Comparison of ENCODE assay signal across 7 mouse cellular contexts in genomic region chr6:128308311-128308710, GRCm38 (mm10). TPM values are rescaled to one million over a fixed set of nuclear protein-coding genes. Genes with fewer than 3 reads are reported as not detected.
A peak's percentile ranks its signal among the peaks of the same experiment; 100 is the strongest.
DNase-seq lines count a peak whose midpoint lies in the region; ATAC-seq and TF ChIP-seq lines count a peak whose summit lies in the region.

No protein-coding gene starts in this region.

- no peaks in the 10 kb centered on the region for H3K36me3 ChIP-seq in forebrain, embryonic 14.5 days (ENCODE audit: control insufficient read depth, insufficient read depth, low read length)
- no peaks in the 10 kb centered on the region for H3K36me3 ChIP-seq in liver, embryonic 11.5 days (ENCODE audit: control insufficient read depth, insufficient read depth, low read length)

- H3K4me1 ChIP-seq in forebrain, embryonic 14.5 days (ENCODE audit: control insufficient read depth, insufficient read depth, low read length) = no peaks in the 10 kb centered on the region
- no peaks in the 10 kb centered on the region for H3K4me1 ChIP-seq in liver, embryonic 11.5 days (replicated peaks; ENCODE audit: control insufficient read depth, insufficient read depth, low read length)
- H3K4me1 ChIP-seq in olfactory bulb, adult 2 months (ENCODE audit: control insufficient read depth, insufficient read depth, low read length) = no peaks in the 10 kb centered on the region

- no peak overlapping the region for H3K4me2 ChIP-seq in forebrain, embryonic 14.5 days (ENCODE audit: low read length)
- no peak overlapping the region for H3K4me2 ChIP-seq in liver, embryonic 11.5 days

- H3K27ac ChIP-seq in forebrain, embryonic 14.5 days (ENCODE audit: low read depth, low read length) = no peak overlapping the region
- H3K27ac ChIP-seq in liver, embryonic 11.5 days (ENCODE audit: low read depth, low read length) = no peak overlapping the region
- H3K27ac ChIP-seq in olfactory bulb, adult 2 months (ENCODE audit: insufficient read depth, low read depth, low read length) = no peak overlapping the region

- no peak overlapping the region for H3K4me3 ChIP-seq in forebrain, embryonic 14.5 days (ENCODE audit: low read depth, low read length)
- no peak overlapping the region for H3K4me3 ChIP-seq in liver, embryonic 11.5 days (ENCODE audit: low read depth, low read length)
- H3K4me3 ChIP-seq in olfactory bulb, adult 2 months (ENCODE audit: insufficient read depth, low read depth, low read length) = no peak overlapping the region

- peak; percentile 53; the same call in 1 of the 2 replicates for TF ChIP-seq CTCF in olfactory bulb, adult 2 months (IDR thresholded peaks at IDR 0.05; ENCODE audit: insufficient read depth, low read depth, low read length)

- TF ChIP-seq POLR2A in olfactory bulb, adult 2 months (IDR thresholded peaks at IDR 0.05; ENCODE audit: insufficient read depth, low read depth, low read length) = no peak

- H3K9ac ChIP-seq in forebrain, embryonic 14.5 days (ENCODE audit: low read length) = no peak overlapping the region
- no peak overlapping the region for H3K9ac ChIP-seq in liver, embryonic 11.5 days (ENCODE audit: low read depth, low read length)

- no peaks in the 10 kb centered on the region for H3K27me3 ChIP-seq in forebrain, embryonic 14.5 days (replicated peaks; ENCODE audit: control insufficient read depth, insufficient read depth, low read length)
- H3K27me3 ChIP-seq in liver, embryonic 11.5 days (replicated peaks; ENCODE audit: control insufficient read depth, insufficient read depth, low read length) = no peaks in the 10 kb centered on the region

- peak; percentile 37 for DNase-seq in urinary bladder, postnatal 25 days (ENCODE audit: low spot score)
- no peak for DNase-seq in urinary bladder, adult 2 months (ENCODE audit: low spot score)
- DNase-seq in c-Kit-positive CD71-negative TER-119-negative erythroid progenitor cells, embryonic 14.5 days (ENCODE audit: low read depth) = peak; percentile 43
- peak; percentile 77 for DNase-seq in forebrain, embryonic 14.5 days (ENCODE audit: low spot score)
- peak; percentile 75 for DNase-seq in liver, embryonic 11.5 days (ENCODE audit: low spot score)

- 0 out of 2 replicates have a peak, but pooled peaks have one; percentile 44 for ATAC-seq in forebrain, embryonic 14.5 days
- ATAC-seq in inflammation-experienced regulatory T-cells, adult 6 months = peak; percentile 38
- peak; percentile 69; the same call in 1 of the 2 replicates for ATAC-seq in liver, embryonic 11.5 days (replicated peaks; ENCODE audit: low FRiP score)

- WGBS in forebrain, embryonic 14.5 days = 23% methylated on average over 4 of the region's 4 CpGs
- WGBS in liver, embryonic 11.5 days = 31% methylated on average over 4 of the region's 4 CpGs
- 26% methylated on average over 4 of the region's 4 CpGs for WGBS in olfactory bulb, adult 2 months

- no peaks in the 10 kb centered on the region for H3K9me3 ChIP-seq in forebrain, embryonic 14.5 days (replicated peaks; ENCODE audit: control insufficient read depth, low read length)
- H3K9me3 ChIP-seq in liver, embryonic 11.5 days (ENCODE audit: control insufficient read depth, low read length) = no peaks in the 10 kb centered on the region

RNA-seq across cellular contexts. Expression of gene Tead4, which starts 7.7 kb away (rescaled TPM):
- polyA plus RNA-seq in urinary bladder, adult 2 months (2012; rRNA removed) = 0.50 and 0.75 TPM in 2 replicates
- 0.18 and 0.37 TPM in 2 replicates for polyA plus RNA-seq in forebrain, embryonic 14.5 days (2014; fragmentation: Nextera tagmentation; extraction: Ambion mirVana)
- not detected for polyA plus RNA-seq in inflammation-experienced regulatory T-cells, adult 6 months (2017; shearing (Covaris generic))
- polyA plus RNA-seq in liver, embryonic 11.5 days (2014; fragmentation: Nextera tagmentation; extraction: Ambion mirVana) = 0.95 and 1.9 TPM in 2 replicates
- polyA plus RNA-seq in olfactory bulb, adult 2 months (2012; ENCODE audit: insufficient read depth, insufficient read length, low replicate concordance, missing spikeins) = not detected in 2 replicates

RNA-seq across cellular contexts. Expression of gene Tulp3, which starts 47.3 kb away (rescaled TPM):
- 22.6 TPM in 2 replicates for polyA plus RNA-seq in urinary bladder, adult 2 months (2012; rRNA removed)
- 10.4 and 11.5 TPM in 2 replicates for polyA plus RNA-seq in forebrain, embryonic 14.5 days (2014; fragmentation: Nextera tagmentation; extraction: Ambion mirVana)
- 1 to 10 TPM in 1 of 3 experiments, under 1 TPM in 2; 0.92 to 1.3 (median 0.98) TPM for polyA plus RNA-seq in inflammation-experienced regulatory T-cells, adult 6 months (2017; shearing (Covaris generic))
- polyA plus RNA-seq in liver, embryonic 11.5 days (2014; fragmentation: Nextera tagmentation; extraction: Ambion mirVana) = 9.5 and 10.1 TPM in 2 replicates
- polyA plus RNA-seq in olfactory bulb, adult 2 months (2012; ENCODE audit: insufficient read depth, insufficient read length, low replicate concordance, missing spikeins) = not detected in 2 replicates

RNA-seq across cellular contexts. Expression of gene Rhno1, which starts 54.4 kb away (rescaled TPM):
- 12.9 and 18.6 TPM in 2 replicates for polyA plus RNA-seq in urinary bladder, adult 2 months (2012; rRNA removed)
- 128 and 131 TPM in 2 replicates for polyA plus RNA-seq in forebrain, embryonic 14.5 days (2014; fragmentation: Nextera tagmentation; extraction: Ambion mirVana)
- 10 to 100 TPM; 62.0 to 75.7 (median 67.7) TPM for polyA plus RNA-seq in inflammation-experienced regulatory T-cells, adult 6 months (2017; shearing (Covaris generic))
- 120 and 126 TPM in 2 replicates for polyA plus RNA-seq in liver, embryonic 11.5 days (2014; fragmentation: Nextera tagmentation; extraction: Ambion mirVana)
- polyA plus RNA-seq in olfactory bulb, adult 2 months (2012; ENCODE audit: insufficient read depth, insufficient read length, low replicate concordance, missing spikeins) = not detected in 2 replicates

RNA-seq across cellular contexts. Expression of gene Foxm1, which starts 54.5 kb away (rescaled TPM):
- polyA plus RNA-seq in urinary bladder, adult 2 months (2012; rRNA removed) = 4.7 and 5.0 TPM in 2 replicates
- 18.4 and 21.5 TPM in 2 replicates for polyA plus RNA-seq in forebrain, embryonic 14.5 days (2014; fragmentation: Nextera tagmentation; extraction: Ambion mirVana)
- 1 to 10 TPM; 2.0 to 9.6 (median 2.7) TPM for polyA plus RNA-seq in inflammation-experienced regulatory T-cells, adult 6 months (2017; shearing (Covaris generic))
- polyA plus RNA-seq in liver, embryonic 11.5 days (2014; fragmentation: Nextera tagmentation; extraction: Ambion mirVana) = 34.2 and 38.3 TPM in 2 replicates
- polyA plus RNA-seq in olfactory bulb, adult 2 months (2012; ENCODE audit: insufficient read depth, insufficient read length, low replicate concordance, missing spikeins) = not detected in 2 replicates

Comparison
In these comparisons a context has a peak if more than half of its experiments do, and no peak if none do; other contexts are left out.
1. RNA of gene Rhno1, which starts 54.4 kb away (polyA plus RNA-seq): 128 to 131 TPM in forebrain, embryonic 14.5 days, 120 to 126 TPM in liver, embryonic 11.5 days, 62.0 to 75.7 TPM in inflammation-experienced regulatory T-cells, adult 6 months and 12.9 to 18.6 TPM in urinary bladder, adult 2 months; not detected in olfactory bulb, adult 2 months; every median in the first group is over 10 times any median in the second.
2. Peak in every context shown above with its lines, with median percentiles within 50 percentile points of each other: ATAC-seq.